ENCODE assay signal across 8 mouse cellular contexts in the genomic region with DNA sequence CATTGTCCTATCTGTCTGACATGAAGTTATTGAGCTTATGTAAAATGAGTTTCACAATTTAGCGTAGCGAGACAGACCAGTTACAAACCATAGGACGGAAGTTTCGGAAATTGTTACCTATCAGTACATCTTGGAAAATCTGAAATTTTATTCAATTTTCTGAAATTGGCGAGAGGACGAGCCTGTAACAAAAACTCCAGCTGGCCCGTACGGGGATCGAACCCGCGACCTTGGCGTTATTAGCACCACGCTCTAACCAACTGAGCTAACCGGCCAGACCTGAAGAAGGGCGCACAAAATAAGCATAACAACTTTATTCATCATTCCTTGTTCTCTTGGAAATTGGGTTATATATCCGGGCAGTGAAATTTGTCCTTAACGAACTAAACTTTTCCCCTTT. TPM values are rescaled to one million over a fixed set of nuclear protein-coding genes. Genes with fewer than 3 reads are reported as not detected.
DNase-seq lines count a peak whose midpoint lies in the region; ATAC-seq lines count a peak whose summit lies in the region.

No protein-coding gene starts in this region.

- H3K4me1 ChIP-seq in hindbrain, embryonic 13.5 days (replicated peaks), result peaks cover 17% of the 10 kb centered on the region

- H3K27ac ChIP-seq in hindbrain, embryonic 13.5 days, result peak overlapping the region; percentile 69; the same call in 1 of the 2 replicates

- H3K27me3 ChIP-seq in hindbrain, embryonic 13.5 days, result no peaks in the 10 kb centered on the region

- peak overlapping the region; percentile 53 for H3K4me3 ChIP-seq in hindbrain, embryonic 13.5 days

- peak; percentile 82 for ATAC-seq in hindbrain, embryonic 13.5 days (ENCODE audit: low FRiP score)

- H3K36me3 ChIP-seq in hindbrain, embryonic 13.5 days, result no peaks in the 10 kb centered on the region

- H3K4me2 ChIP-seq in hindbrain, embryonic 13.5 days, result peak overlapping the region; percentile 72

- peak overlapping the region; percentile 69 for H3K9ac ChIP-seq in hindbrain, embryonic 13.5 days

- peak; percentile 89 for DNase-seq in MN1 (ENCODE audit: low spot score)
- peak; percentile 93 to 96 for DNase-seq in cerebellum, postnatal 10 days
- peak; percentile 93 to 97 for DNase-seq in frontal cortex, postnatal 25 days (ENCODE audit: low spot score in 2 of 2)
- DNase-seq in layer of hippocampus, postnatal 25 days (ENCODE audit: extremely low spot score in 1 of 2, low spot score in 1 of 2), result peak; percentile 90 to 98
- peak; percentile 94 for DNase-seq in lung, postnatal 14 days
- DNase-seq in ovary, postnatal 36 days (ENCODE audit: low spot score), result peak; percentile 78
- DNase-seq in thymus, postnatal 4 days, result peak; percentile 85

- H3K9me3 ChIP-seq in hindbrain, embryonic 13.5 days, result no peaks in the 10 kb centered on the region

- WGBS in hindbrain, embryonic 13.5 days, result under 1% methylated on average over 17 of the region's 17 CpGs

RNA-seq across cellular contexts. Expression of gene Abt1, which starts 14.2 kb away (rescaled TPM):
- 9.9 and 10.2 TPM in 2 replicates for polyA plus RNA-seq in hindbrain, embryonic 13.5 days (2015; fragmentation: Nextera tagmentation; extraction: Ambion mirVana)
- total RNA-seq in layer of hippocampus, postnatal 25 days (2021), result 1 to 10 TPM; 8.5 to 8.9 TPM

RNA-seq across cellular contexts. Expression of gene Btn1a1, which starts 27.8 kb away (rescaled TPM):
- 0.06 TPM in 1 of 2 replicates, not detected in the other for polyA plus RNA-seq in hindbrain, embryonic 13.5 days (2015; fragmentation: Nextera tagmentation; extraction: Ambion mirVana)
- total RNA-seq in layer of hippocampus, postnatal 25 days (2021), result not detected

RNA-seq across cellular contexts. Expression of gene Btn2a2, which starts 50.7 kb away (rescaled TPM):
- polyA plus RNA-seq in hindbrain, embryonic 13.5 days (2015; fragmentation: Nextera tagmentation; extraction: Ambion mirVana), result 0.12 TPM in 1 of 2 replicates, not detected in the other
- total RNA-seq in layer of hippocampus, postnatal 25 days (2021), result under 1 TPM; 0.59 to 0.66 TPM

Comparison
In these comparisons a context has a peak if more than half of its experiments do, and no peak if none do; other contexts are left out.
1. Peak in every context shown above with its lines: DNase-seq, ATAC-seq, H3K4me3 ChIP-seq and H3K27ac ChIP-seq.